Mouse (Mus musculus) E14TG2a.4 (cell line): Measurements from ENCODE around the gene Cnmd.

Source experiments
- CTCF ChIP-seq: conservative IDR thresholded peaks from 2 replicates; pipeline ENCODE4 v1.5.1; 2014; ENCODE audit warnings: low read length
- POU5F1 ChIP-seq: IDR thresholded peaks from 2 replicates; pipeline ENCODE4 v1.6.1; 2014; ENCODE audit warnings: low read length, borderline replicate concordance

DNA sequence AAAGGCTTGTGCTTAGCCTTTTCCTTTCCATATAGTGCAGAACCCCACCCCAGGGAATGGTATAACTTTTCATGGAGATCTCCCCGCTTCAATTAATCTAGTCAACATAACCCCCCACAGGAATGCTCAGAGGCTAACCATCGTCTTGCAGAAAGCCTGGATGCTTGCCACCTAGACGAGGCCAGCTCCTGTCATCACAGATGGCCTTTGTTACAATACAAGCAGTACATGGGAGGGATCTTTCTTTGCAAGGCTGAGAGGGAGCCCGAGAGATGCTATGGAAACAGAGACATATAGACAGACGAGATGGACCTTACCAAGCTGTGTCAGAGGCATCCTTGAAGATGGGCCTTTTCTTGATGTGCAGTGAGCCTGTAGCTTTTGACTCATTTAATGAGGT, 18.7 kb upstream of the Cnmd start:
- no peak for TF ChIP-seq CTCF
- TF ChIP-seq POU5F1: no peak
